Mouse (Mus musculus) T-helper 17 cell (primary cell): ENCODE measurements around the gene Fasl.

Source experiments
- in situ Hi-C, 2 experiments: fragments of 300-600 bp; cut with MboI, MseI; formaldehyde crosslinking; loops; 1 replicate in 1 of 2; 2 replicates in 1 of 2; pipeline ENCODE4 v1.15.1; 2025; ENCODE audit warnings: high pct_unique_total_duplicates in 2 of 2

Gene Fasl

GRCm38 (mm10) chr1:161761556-161761955, 26.7 kb downstream of the Fasl start:
- in situ Hi-C loops, result no loop called here

- in situ Hi-C loops, result loop anchor here in 1 of 2 experiments (10.0 kb wide), 1 partner anchor 578 kb away; no protein-coding TSS in a partner anchor
Measured at GRCm38 (mm10) chr1:161756547-161756946, 31.7 kb downstream of the Fasl start.

- in situ Hi-C loops, result loop anchor here in 1 of 2 experiments (5.0 to 10.0 kb wide), 2 partner anchors 216 to 583 kb away; partner anchors contain the start of gene Pigc
Measured at GRCm38 (mm10) chr1:161751311-161751710, 37.0 kb downstream of the Fasl start.

GRCm38 (mm10) chr1:161750471-161751041, 37.7 kb downstream of the Fasl start:
- in situ Hi-C loops, result loop anchor here in 1 of 2 experiments (5.0 to 10.0 kb wide), 2 partner anchors 217 to 584 kb away; partner anchors contain the start of gene Pigc

GRCm38 (mm10) chr1:161748685-161749084, 39.6 kb downstream of the Fasl start:
- in situ Hi-C loops, result loop anchor here (5.0 to 10.0 kb wide), 3 partner anchors 59 to 219 kb away; partner anchors contain the start of gene Pigc (in 1 of the 2)

- in situ Hi-C loops, result loop anchor here (5.0 to 10.0 kb wide), 3 partner anchors 59 to 219 kb away; partner anchors contain the start of gene Pigc (in 1 of the 2)
Measured at GRCm38 (mm10) chr1:161748138-161748537, 40.2 kb downstream of the Fasl start.

GRCm38 (mm10) chr1:161746542-161747302, 41.6 kb downstream of the Fasl start:
- in situ Hi-C loops, result loop anchor here (5.0 to 10.0 kb wide), 3 partner anchors 61 to 221 kb away; partner anchors contain the start of gene Pigc (in 1 of the 2)

- in situ Hi-C loops, result loop anchor here (5.0 to 10.0 kb wide), 4 partner anchors 62 to 528 kb away; partner anchors contain the start of gene Pigc (in 1 of the 2)
Measured at GRCm38 (mm10) chr1:161744855-161745254, 43.4 kb downstream of the Fasl start.

GRCm38 (mm10) chr1:161744209-161744608, 44.1 kb downstream of the Fasl start:
- in situ Hi-C loops, result loop anchor here (5.0 to 10.0 kb wide), 2 partner anchors 91 to 527 kb away; no protein-coding TSS in a partner anchor

- in situ Hi-C loops, result loop anchor here (5.0 to 10.0 kb wide), 2 partner anchors 92 to 525 kb away; no protein-coding TSS in a partner anchor
Measured at GRCm38 (mm10) chr1:161742481-161743267, 45.6 kb downstream of the Fasl start.

GRCm38 (mm10) chr1:161736848-161737247, 51.4 kb downstream of the Fasl start:
- in situ Hi-C loops, result loop anchor here in 1 of 2 experiments (5.0 kb wide), 1 partner anchor 340 kb away; the partner anchor contains the start of gene Tnfsf4

GRCm38 (mm10) chr1:161736255-161736654, 52.0 kb downstream of the Fasl start:
- in situ Hi-C loops, result loop anchor here in 1 of 2 experiments (5.0 kb wide), 1 partner anchor 339 kb away; the partner anchor contains the start of gene Tnfsf4

- in situ Hi-C loops, result loop anchor here in 1 of 2 experiments (5.0 kb wide), 1 partner anchor 338 kb away; the partner anchor contains the start of gene Tnfsf4
Measured at GRCm38 (mm10) chr1:161735465-161736046, 52.7 kb downstream of the Fasl start.

- in situ Hi-C loops, result loop anchor here (5.0 kb wide), 2 partner anchors 42 to 337 kb away; partner anchors contain the start of gene Tnfsf4 (in 1 of the 2)
Measured at GRCm38 (mm10) chr1:161734741-161735211, 53.5 kb downstream of the Fasl start.

GRCm38 (mm10) chr1:161734314-161734713, 54.0 kb downstream of the Fasl start:
- in situ Hi-C loops, result loop anchor here in 1 of 2 experiments (5.0 kb wide), 1 partner anchor 42 kb away; no protein-coding TSS in a partner anchor
